Mouse (Mus musculus) limb, embryonic 15.5 days (tissue): ENCODE data around the gene Timeless. TPM values are rescaled to one million over a fixed set of nuclear protein-coding genes. Genes with fewer than 3 reads are reported as not detected.

Experiments used
- polyA plus RNA-seq: library from polyadenylated mRNA; unstranded; fragments of >200 nt; fragmentation: Nextera tagmentation; extraction: Ambion mirVana; gene quantifications from 2 replicates; pipeline ENCODE4 v1.2.1, GENCODE M21; 2015

Gene Timeless
- polyA plus RNA-seq, 1 experiment from 2014 or later = 46.2 TPM

Other genes starting within 250 kb of the Timeless start
- gene Hsd17b6, start 224.5 kb upstream of the Timeless start, polyA plus RNA-seq = not detected in 2 replicates
- 63.7 and 71.9 TPM in 2 replicates for gene Prim1, start 216.9 kb upstream of the Timeless start, polyA plus RNA-seq
- 697 and 704 TPM in 2 replicates for gene Naca, start 196.5 kb upstream of the Timeless start, polyA plus RNA-seq
- gene Ptges3, start 173.1 kb upstream of the Timeless start, polyA plus RNA-seq = 402 and 459 TPM in 2 replicates
- gene Atp5b, start 148.8 kb upstream of the Timeless start, polyA plus RNA-seq = 1,886 and 2,113 TPM in 2 replicates
- gene Baz2a, start 140.5 kb upstream of the Timeless start, polyA plus RNA-seq = 10.4 TPM in 2 replicates
- gene Rbms2, start 51.8 kb upstream of the Timeless start, polyA plus RNA-seq = 42.2 and 43.8 TPM in 2 replicates
- gene Gls2, start 37.6 kb upstream of the Timeless start, polyA plus RNA-seq = 1.8 TPM in 2 replicates
- gene Spryd4, start 20.3 kb upstream of the Timeless start, polyA plus RNA-seq = 34.2 and 36.3 TPM in 2 replicates
- 0.12 and 0.26 TPM in 2 replicates for gene Mip, start 6.2 kb upstream of the Timeless start, polyA plus RNA-seq
- gene Apon, start 22.0 kb downstream of the Timeless start, polyA plus RNA-seq = 0.25 and 0.47 TPM in 2 replicates
- gene Apof, start 36.6 kb downstream of the Timeless start, polyA plus RNA-seq = 0.22 and 0.27 TPM in 2 replicates
- 12.2 and 13.3 TPM in 2 replicates for gene Stat2, start 38.5 kb downstream of the Timeless start, polyA plus RNA-seq
- gene Il23a, start 66.7 kb downstream of the Timeless start, polyA plus RNA-seq = 0.17 and 0.20 TPM in 2 replicates
- gene Pan2, start 71.3 kb downstream of the Timeless start, polyA plus RNA-seq = 25.1 and 25.2 TPM in 2 replicates
- gene Cnpy2, start 90.4 kb downstream of the Timeless start, polyA plus RNA-seq = 347 and 355 TPM in 2 replicates
- gene Cs, start 105.7 kb downstream of the Timeless start, polyA plus RNA-seq = 173 and 189 TPM in 2 replicates
- gene Coq10a, start 136.9 kb downstream of the Timeless start, polyA plus RNA-seq = 11.3 and 13.4 TPM in 2 replicates
- gene Ankrd52, start 145.1 kb downstream of the Timeless start, polyA plus RNA-seq = 11.0 and 11.3 TPM in 2 replicates
- gene Slc39a5, start 169.2 kb downstream of the Timeless start, polyA plus RNA-seq = 0.42 TPM in 1 of 2 replicates, not detected in the other
- gene Nabp2, start 179.4 kb downstream of the Timeless start, polyA plus RNA-seq = 60.1 and 62.1 TPM in 2 replicates
- 40.8 and 42.9 TPM in 2 replicates for gene Rnf41, start 179.6 kb downstream of the Timeless start, polyA plus RNA-seq
- gene Smarcc2, start 227.2 kb downstream of the Timeless start, polyA plus RNA-seq = 80.7 and 84.4 TPM in 2 replicates